Mouse (Mus musculus) G1E (cell line): ENCODE measurements at regions not wholly inside any gene's neighbourhood (a gene's known extent, or its start where the extent isn't known, plus 50 kb on each side); places are given as distances from the start of the nearest gene placed in this dataset.

ENCODE experiments used
- CTCF ChIP-seq: IDR thresholded peaks from 2 replicates; pipeline ENCODE4 v1.5.1; 2012; ENCODE audit warnings: low read depth, low read length, inconsistent platforms, mixed read lengths
- GATA1 ChIP-seq: IDR thresholded peaks from 2 replicates; pipeline ENCODE4 v1.6.1; 2012; ENCODE audit warnings: borderline replicate concordance, low read length, inconsistent platforms, mixed read lengths
- GATA2 ChIP-seq: IDR thresholded peaks from 2 replicates; pipeline ENCODE4 v1.6.1; 2012; ENCODE audit warnings: low read depth, low read length, inconsistent platforms, borderline replicate concordance
- POLR2AphosphoS5 ChIP-seq: IDR thresholded peaks from 2 replicates; pipeline ENCODE4 v1.6.1; 2012; ENCODE audit warnings: low read depth, low read length, inconsistent platforms; ENCODE audit not compliant: insufficient replicate concordance
- TAL1 ChIP-seq: conservative IDR thresholded peaks from 2 replicates; pipeline ENCODE4 v1.6.1; 2012; ENCODE audit warnings: low read depth, low read length, inconsistent platforms, mixed read lengths

DNA sequence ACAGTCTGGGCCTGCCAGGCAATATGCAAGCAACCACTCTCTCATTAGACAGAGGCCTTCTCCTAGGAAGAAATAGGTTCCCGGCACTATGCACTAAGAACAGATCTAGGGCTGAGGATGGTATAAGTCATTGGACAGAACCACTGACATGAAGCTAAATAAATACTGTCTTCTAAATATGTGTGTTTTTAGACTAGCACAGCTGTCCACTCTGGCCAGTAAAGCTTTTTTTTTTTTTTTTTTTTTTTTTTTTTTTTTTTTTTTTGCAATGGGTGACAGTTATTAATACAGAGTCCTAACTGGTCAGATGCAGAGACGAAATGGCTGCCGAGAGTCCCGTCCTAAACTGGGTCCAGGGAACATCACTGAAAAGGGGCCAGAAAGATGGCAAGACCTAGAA, 218.9 kb downstream of the Srbd1 start:
- TF ChIP-seq CTCF (no peak), POLR2AphosphoS5 (no peak), GATA1 (no peak), TAL1 (no peak), GATA2 (no peak)
